Mouse (Mus musculus) liver, embryonic 14.5 days (tissue): ENCODE data around the gene Rmdn2. TPM values are rescaled to one million over a fixed set of nuclear protein-coding genes. Genes with fewer than 3 reads are reported as not detected.

Experiments used
- ATAC-seq: fragments of 200-750 bp; cut with Nextera tagmentation; 2 replicates; pipeline ENCODE4 v1.8.0; 2017; ENCODE audit warnings: moderate number of reproducible peaks, mild to moderate bottlenecking, moderate library complexity; ENCODE audit not compliant: insufficient read depth
- DNase-seq, 3 experiments: peaks; one replicate each; pipeline ENCODE4 v3.0.0-alpha.2; 2012 to 2013; ENCODE audit warnings: low read depth in 3 of 3, low spot score in 3 of 3
- H3K27ac ChIP-seq: fragments of 300-500 bp; sonication (generic); 2 replicates; pipeline ENCODE4 v1.5.1; 2014; ENCODE audit warnings: moderate library complexity, mild to moderate bottlenecking, control low read depth, inconsistent platforms
- H3K27me3 ChIP-seq: fragments of 300-500 bp; sonication (generic); 2 replicates; pipeline ENCODE4 v1.6.1; 2014; ENCODE audit warnings: mild to moderate bottlenecking, low read length, moderate library complexity; ENCODE audit not compliant: control insufficient read depth, insufficient read depth
- H3K36me3 ChIP-seq: fragments of 300-500 bp; sonication (generic); replicated peaks from 2 replicates; pipeline ENCODE4 v1.6.1; 2014; ENCODE audit warnings: low read depth; ENCODE audit not compliant: control insufficient read depth, insufficient read depth
- H3K4me1 ChIP-seq, 2 experiments: fragments of 200-500 bp in 1 of 2; fragments of 300-500 bp in 1 of 2; sonication (generic) in 1 of 2; replicated peaks; 2 replicates each; pipeline ENCODE4 v1.6.1; 2012 to 2014; ENCODE audit warnings: antibody characterized with exemption in 1 of 2, inconsistent platforms in 1 of 2, low read length in 1 of 2; ENCODE audit not compliant: control insufficient read depth in 2 of 2, insufficient read depth in 2 of 2
- H3K4me2 ChIP-seq: fragments of 300-500 bp; sonication (generic); 2 replicates; pipeline ENCODE4 v1.6.1; 2014; ENCODE audit warnings: low read depth, mild to moderate bottlenecking, control low read depth, moderate library complexity
- H3K4me3 ChIP-seq, 2 experiments: fragments of 200-500 bp in 1 of 2; fragments of 300-500 bp in 1 of 2; sonication (generic) in 1 of 2; 2 replicates each; pipeline ENCODE4 v1.5.1; 2012 to 2014; ENCODE audit warnings: low read depth in 2 of 2, low read length in 2 of 2, mild to moderate bottlenecking in 2 of 2, control low read depth in 1 of 2, inconsistent platforms in 1 of 2, moderate library complexity in 1 of 2; ENCODE audit not compliant: insufficient read depth in 1 of 2
- H3K9ac ChIP-seq: fragments of 300-500 bp; sonication (generic); replicated peaks from 2 replicates; pipeline ENCODE4 v1.6.1; 2014; ENCODE audit warnings: mild to moderate bottlenecking, control low read depth, moderate library complexity
- H3K9me3 ChIP-seq: fragments of 300-500 bp; sonication (generic); 2 replicates; pipeline ENCODE4 v1.6.1; 2016; ENCODE audit warnings: low read length, mixed read lengths; ENCODE audit not compliant: control insufficient read depth
- CTCF ChIP-seq: IDR thresholded peaks from 2 replicates; pipeline ENCODE4 v1.5.1; 2016; ENCODE audit warnings: antibody characterized with exemption, low read depth, control low read depth
- EP300 ChIP-seq: IDR thresholded peaks from 2 replicates; pipeline ENCODE4 v1.6.1; 2016; ENCODE audit warnings: antibody characterized with exemption, low read depth
- WGBS: fragments of 180-500 bp; shearing (Covaris S2); extraction: QIAGEN DNeasy Blood & Tissue Kit; methylation state at CpG from one replicate; pipeline ENCODE4 v1.1.7; 2014; ENCODE audit not compliant: insufficient replicate concordance; 5-methylcytosine and 5-hydroxymethylcytosine counted together
- polyA plus RNA-seq, 2 experiments: library from polyadenylated mRNA; depleted of rRNA in 1 of 2; stranded (reverse) in 1 of 2; unstranded in 1 of 2; fragments of >200 nt; fragmentation: Nextera tagmentation in 1 of 2; extraction: Ambion mirVana in 1 of 2; gene quantifications; 2 replicates each; pipeline versions ENCODE4 v1.2.1 to v1.2.3; 2012 to 2014

Rmdn2 gene
- polyA plus RNA-seq (2012; rRNA removed) (1.1 and 2.2 TPM in 2 replicates), polyA plus RNA-seq (2014; fragmentation: Nextera tagmentation; extraction: Ambion mirVana) (3.1 and 5.3 TPM in 2 replicates)

- H3K27ac ChIP-seq: no peak within 1 kb of the TSS
- ATAC-seq (no peak), DNase-seq (no peak)
- H3K27me3 ChIP-seq: no peaks in the 10 kb centered on the region
- peaks cover 0 to 8% of the 10 kb centered on the region in 2 experiments; a peak in 3 of 4 replicates for H3K4me1 ChIP-seq
- TF ChIP-seq EP300: no peak
- no peak for TF ChIP-seq CTCF
- 65% methylated on average over 4 of the region's 4 CpGs for WGBS
- no peak within 1 kb of the TSS for H3K4me2 ChIP-seq
- H3K4me3 ChIP-seq: no peak within 1 kb of the TSS
- H3K9ac ChIP-seq: no peak within 1 kb of the TSS
- H3K9me3 ChIP-seq: no peaks in the 10 kb centered on the region
- no peaks in the 10 kb centered on the region for H3K36me3 ChIP-seq
Observed at GRCm38 (mm10) chr17:79611545-79611944, at the start of gene Rmdn2. TSS of gene Rmdn2 (plus strand) at chr17:79611863.

DNA sequence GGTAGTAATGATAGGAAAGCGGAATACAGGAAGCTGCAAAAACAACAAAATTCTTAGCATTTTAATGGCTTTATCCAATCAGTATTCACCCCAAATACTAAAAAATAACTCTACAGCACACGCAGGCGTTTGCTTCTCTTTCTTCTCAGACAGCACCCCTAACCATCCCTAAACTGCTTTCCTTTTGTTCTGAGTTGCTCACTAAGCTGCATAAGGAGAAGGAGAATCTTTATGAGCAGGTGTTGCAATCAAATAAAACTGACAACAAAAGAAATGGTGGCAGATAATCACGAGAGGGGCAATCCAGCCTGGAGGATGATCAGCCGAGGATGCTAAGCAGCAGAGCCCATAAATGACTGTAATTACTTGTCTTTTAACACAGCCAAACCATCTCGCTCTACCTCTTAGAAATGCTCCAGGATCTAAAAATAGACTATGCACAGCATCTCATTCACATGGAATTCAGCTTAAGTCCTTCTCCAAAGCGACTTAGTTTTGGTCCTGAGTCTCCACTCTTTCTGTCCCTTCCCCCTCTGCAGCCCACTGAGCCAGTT lies 48.5 kb upstream of the Rmdn2 start:
- Histone ChIP-seq H3K27me3 (no peaks in the 10 kb centered on the region), H3K9me3 (no peaks in the 10 kb centered on the region), H3K4me2 (no peak overlapping the region), H3K9ac (no peak overlapping the region), H3K4me3 (no peak overlapping the region), H3K4me1 (no peaks in the 10 kb centered on the region; a peak in 1 of 4 replicates), H3K36me3 (no peaks in the 10 kb centered on the region), H3K27ac (no peak overlapping the region)
- TF ChIP-seq EP300 (no peak), CTCF (no peak)
- ATAC-seq (no peak), DNase-seq (no peak)
- WGBS: 54% methylated on average over 7 of the region's 7 CpGs

- Histone ChIP-seq H3K9ac (no peak overlapping the region), H3K27me3 (no peaks in the 10 kb centered on the region), H3K4me1 (no peaks in the 10 kb centered on the region; a peak in 1 of 4 replicates), H3K4me3 (no peak overlapping the region), H3K9me3 (no peaks in the 10 kb centered on the region), H3K4me2 (no peak overlapping the region), H3K27ac (no peak overlapping the region), H3K36me3 (no peaks in the 10 kb centered on the region)
- no peak for ATAC-seq
- 37% methylated on average over 2 of the region's 2 CpGs for WGBS
- DNase-seq: no peak
- TF ChIP-seq EP300: no peak
- no peak for TF ChIP-seq CTCF
Observed at GRCm38 (mm10) chr17:79563721-79564120, 47.9 kb upstream of the Rmdn2 start.

DNA sequence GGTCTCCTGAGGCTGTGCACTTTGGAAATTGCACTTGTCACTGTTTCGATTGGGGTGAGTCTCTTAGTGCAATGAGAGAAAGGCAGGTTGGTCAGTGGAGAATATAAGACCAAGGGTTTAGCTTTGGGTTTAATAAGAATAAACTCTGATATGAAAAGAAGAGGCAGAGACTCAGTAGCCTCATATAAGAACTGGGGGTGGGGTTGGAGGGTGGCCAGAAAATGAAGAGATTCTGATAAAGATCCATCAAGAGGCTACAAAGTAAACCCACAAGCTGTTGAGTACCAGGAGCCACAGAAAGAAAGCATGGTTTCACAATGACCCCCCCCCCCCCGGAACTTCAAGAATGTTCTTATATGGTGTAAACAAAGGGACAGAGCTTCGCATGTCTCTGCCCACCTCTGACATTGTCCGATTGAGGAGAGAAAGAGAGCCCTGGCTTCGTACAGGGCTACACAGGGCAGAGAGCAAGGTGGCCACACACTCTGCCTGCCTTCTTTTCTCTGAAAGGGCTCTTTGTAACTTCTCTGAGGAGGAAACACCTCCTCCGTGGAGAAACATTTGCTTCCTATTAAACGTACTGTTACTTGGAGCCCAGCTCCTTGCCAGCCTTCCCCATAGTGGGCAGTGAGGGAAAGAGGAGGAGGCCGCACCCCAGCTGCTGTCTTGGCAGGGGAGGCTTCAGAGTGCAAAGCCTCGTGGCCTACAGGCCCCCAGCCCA lies 46.3 kb upstream of the Rmdn2 start:
- H3K4me1 ChIP-seq: no peaks in the 10 kb centered on the region; a peak in 1 of 4 replicates
- no peak overlapping the region for H3K4me2 ChIP-seq
- no peak for ATAC-seq
- H3K27ac ChIP-seq: no peak overlapping the region
- no peak overlapping the region for H3K4me3 ChIP-seq
- H3K27me3 ChIP-seq: no peaks in the 10 kb centered on the region
- no peaks in the 10 kb centered on the region for H3K9me3 ChIP-seq
- no peak overlapping the region for H3K9ac ChIP-seq
- 32% methylated on average over 9 of the region's 9 CpGs for WGBS
- no peak for DNase-seq
- H3K36me3 ChIP-seq: no peaks in the 10 kb centered on the region
- TF ChIP-seq CTCF (no peak), EP300 (no peak)

DNA sequence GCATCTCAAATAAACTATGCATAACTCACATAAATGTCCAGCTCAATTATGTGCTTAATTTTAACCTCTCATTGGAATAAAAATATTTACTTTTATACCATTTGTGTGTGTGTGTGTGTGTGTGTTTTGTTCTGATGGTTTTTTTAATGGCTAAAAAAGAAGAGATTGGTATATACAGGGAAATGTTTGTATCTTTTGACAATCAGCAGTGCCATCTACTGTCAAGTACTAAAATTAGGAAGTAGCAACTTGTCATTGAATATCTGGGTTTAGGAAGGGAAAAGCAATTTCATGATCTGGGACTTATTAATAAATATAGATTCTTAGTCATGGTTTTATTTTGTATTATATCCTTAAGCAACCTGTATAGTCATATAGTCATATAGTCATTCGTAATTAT lies 43.3 kb upstream of the Rmdn2 start:
- Histone ChIP-seq H3K9ac (no peak overlapping the region), H3K4me1 (no peaks in the 10 kb centered on the region; a peak in 1 of 4 replicates), H3K4me2 (no peak overlapping the region), H3K27ac (no peak overlapping the region), H3K36me3 (no peaks in the 10 kb centered on the region), H3K27me3 (no peaks in the 10 kb centered on the region), H3K4me3 (no peak overlapping the region), H3K9me3 (no peaks in the 10 kb centered on the region)
- ATAC-seq: no peak
- WGBS: 53% methylated on average over 1 of the region's 1 CpGs
- DNase-seq: no peak
- no peak; the same call in 1 of the 2 replicates for TF ChIP-seq CTCF
- no peak for TF ChIP-seq EP300
